Mouse (Mus musculus) spleen, postnatal 10 days (tissue): ENCODE data around the gene Inafm2.

Source experiments
- DNase-seq, 2 experiments: peaks; one replicate each; pipeline ENCODE4 v3.0.0; 2021 to 2022; ENCODE audit warnings: low spot score in 2 of 2

Gene Inafm2

GRCm38 (mm10) chr2:118759828-118760227 is 14.3 kb downstream of the Inafm2 start:
- DNase-seq, result peak; percentile 71 to 85

GRCm38 (mm10) chr2:118760311-118761025 is 14.9 kb downstream of the Inafm2 start:
- DNase-seq, result no peak

- no peak for DNase-seq
These were observed 15.8 kb downstream of the Inafm2 start for GRCm38 (mm10) chr2:118761358-118761757.

- peak; percentile 69 to 85 for DNase-seq
These were observed 16.6 kb downstream of the Inafm2 start, which contains the start of gene Ccdc9b for GRCm38 (mm10) chr2:118761906-118762783. Gene Ccdc9b (minus strand): TSS chr2:118762661.

- no peak for DNase-seq
These were observed 17.2 kb downstream of the Inafm2 start for GRCm38 (mm10) chr2:118762784-118763148.

GRCm38 (mm10) chr2:118763469-118763868 is 17.9 kb downstream of the Inafm2 start:
- no peak for DNase-seq

GRCm38 (mm10) chr2:118764094-118764831 is 18.7 kb downstream of the Inafm2 start:
- DNase-seq, result peak in 1 of 2 experiments; percentile 47

GRCm38 (mm10) chr2:118764875-118765274 is 19.3 kb downstream of the Inafm2 start:
- DNase-seq, result no peak

GRCm38 (mm10) chr2:118766041-118767033 is 20.8 kb downstream of the Inafm2 start:
- DNase-seq, result no peak

- no peak for DNase-seq
These were observed 26.8 kb downstream of the Inafm2 start, which contains the start of gene Phgr1 for GRCm38 (mm10) chr2:118772158-118772874. Gene Phgr1 (plus strand): TSS chr2:118772769.

- no peak for DNase-seq
These were observed 29.0 kb downstream of the Inafm2 start for GRCm38 (mm10) chr2:118774536-118774935.

- no peak for DNase-seq
These were observed 29.8 kb downstream of the Inafm2 start for GRCm38 (mm10) chr2:118775396-118775795.

- no peak for DNase-seq
These were observed 30.3 kb downstream of the Inafm2 start for GRCm38 (mm10) chr2:118775846-118776245.

- no peak for DNase-seq
These were observed 30.7 kb downstream of the Inafm2 start for GRCm38 (mm10) chr2:118776295-118776694.

GRCm38 (mm10) chr2:118778418-118778817 is 32.9 kb downstream of the Inafm2 start:
- no peak for DNase-seq

- no peak for DNase-seq
These were observed 33.5 kb downstream of the Inafm2 start for GRCm38 (mm10) chr2:118779065-118779464.

- DNase-seq, result peak; percentile 71 to 88
These were observed 34.2 kb downstream of the Inafm2 start, which contains the start of gene Disp2 for GRCm38 (mm10) chr2:118779504-118780480. Gene Disp2 (plus strand): TSS chr2:118779719.

- DNase-seq, result no peak
These were observed 35.6 kb downstream of the Inafm2 start for GRCm38 (mm10) chr2:118781115-118781514.

- no peak for DNase-seq
These were observed 36.7 kb downstream of the Inafm2 start for GRCm38 (mm10) chr2:118782303-118782702.
